Mouse (Mus musculus) mouse trophoblast stem cell (cell line): ENCODE results near the gene Gm5105.

Source experiments
- in situ Hi-C, 2 experiments: fragments of 300-500 bp; cut with MseI, MboI; formaldehyde crosslinking; loops; 2 replicates in 1 of 2; 3 replicates in 1 of 2; pipeline ENCODE4 v1.15.1; 2025

The Gm5105 gene

DNA sequence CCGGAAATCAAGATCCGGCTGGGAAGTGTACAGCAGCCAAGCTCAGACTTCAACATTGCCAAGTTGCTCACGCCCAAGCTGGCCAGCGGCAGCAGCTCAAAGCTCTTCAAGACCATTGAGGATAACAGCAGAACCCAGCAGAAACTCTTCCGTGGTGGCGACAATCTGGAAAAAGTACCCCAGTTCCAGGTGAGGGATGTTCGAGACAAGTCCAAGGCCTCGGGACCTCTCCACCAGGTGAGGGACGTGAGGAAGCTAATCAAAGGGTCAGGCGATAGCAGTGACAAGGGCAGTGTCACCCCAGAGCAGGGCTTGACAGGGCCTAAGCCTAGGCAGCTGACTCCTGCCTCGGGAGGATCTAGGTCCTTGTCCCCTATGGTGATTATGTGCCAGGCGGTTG lies 915 bp upstream of the Gm5105 start:
- in situ Hi-C loops: no loop called here

GRCm38 (mm10) chr3:138066348-138066856 lies 786 bp downstream of the Gm5105 start:
- in situ Hi-C loops: no loop called here

GRCm38 (mm10) chr3:138065930-138066329 lies 1.3 kb downstream of the Gm5105 start:
- in situ Hi-C loops: no loop called here

DNA sequence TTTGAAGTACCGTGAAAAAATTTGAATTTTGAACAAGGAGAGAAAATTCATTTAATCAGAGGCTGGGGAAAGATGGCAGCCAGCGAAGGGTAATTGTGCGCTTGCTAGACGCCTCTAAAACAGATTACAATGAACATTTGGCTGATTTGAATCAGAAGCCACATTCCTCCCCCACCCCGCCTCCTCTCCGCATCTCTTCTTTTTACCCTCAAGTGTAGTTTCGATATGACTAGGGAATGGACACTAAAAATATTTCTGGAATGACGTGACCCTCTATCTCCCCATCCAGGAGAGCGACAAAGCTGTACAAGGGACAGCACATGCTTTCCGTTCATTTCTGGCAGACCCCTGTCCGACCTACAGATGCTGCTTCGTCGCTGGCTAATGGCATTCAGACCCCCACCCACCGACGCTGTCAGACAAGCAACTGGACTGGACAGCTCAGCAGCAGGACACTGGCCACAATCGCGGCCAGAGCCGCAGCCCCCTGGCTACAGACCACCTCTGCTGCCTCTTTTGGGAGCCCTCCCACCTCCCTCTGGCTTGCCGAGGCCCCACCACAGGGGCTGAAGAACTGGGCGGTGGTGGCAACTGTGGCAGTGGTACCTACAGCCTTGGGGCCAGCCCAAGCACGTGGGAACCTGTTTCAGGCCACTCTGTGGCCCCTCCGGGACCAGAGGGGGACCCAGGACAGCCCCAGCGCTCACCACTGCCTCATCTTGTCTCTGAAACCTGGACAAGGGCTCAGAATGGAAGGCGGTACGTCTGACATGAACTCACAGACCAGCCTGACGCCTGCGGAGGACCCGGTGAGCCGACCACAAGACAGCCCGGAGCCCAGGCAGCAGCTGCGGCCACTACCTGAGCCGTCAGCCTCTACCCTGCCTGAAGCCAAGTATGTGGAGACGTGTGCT lies 2.2 kb downstream of the Gm5105 start, which contains the start of gene 1110002E22Rik:
TSS of gene 1110002E22Rik (plus strand) at position 321 of the 914 bp plus-strand sequence.
- in situ Hi-C loops: no loop called here

DNA sequence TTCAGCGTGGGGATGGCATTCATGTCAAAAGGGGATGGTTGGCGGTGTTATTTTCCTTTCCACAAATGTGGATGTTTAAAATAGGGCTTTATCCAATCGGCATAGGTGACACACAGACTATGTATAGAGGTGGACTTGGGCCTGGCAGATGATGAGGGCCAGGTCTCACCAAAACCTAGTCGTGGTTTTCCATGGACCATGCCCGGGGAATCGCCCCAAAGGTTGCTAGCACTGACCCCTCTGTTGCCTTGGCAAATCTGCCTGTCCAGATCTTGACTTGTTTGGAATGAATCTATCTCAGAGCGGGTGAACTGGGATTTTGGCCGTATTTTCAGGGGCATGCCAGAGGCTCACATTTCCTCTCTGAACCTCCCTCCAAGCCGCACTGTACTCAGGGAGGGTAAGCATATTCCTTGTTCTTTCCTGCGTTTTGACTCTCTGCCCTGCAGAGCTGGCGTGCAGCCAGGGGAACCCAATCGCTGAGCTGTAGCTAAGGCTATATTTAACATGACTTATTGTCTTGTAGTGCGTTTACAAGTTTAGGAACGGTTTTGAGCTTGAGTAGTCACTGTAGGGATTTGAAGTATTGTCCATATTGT lies 3.4 kb downstream of the Gm5105 start:
- in situ Hi-C loops: no loop called here

GRCm38 (mm10) chr3:138062673-138063072 lies 4.5 kb downstream of the Gm5105 start:
- in situ Hi-C loops: no loop called here

DNA sequence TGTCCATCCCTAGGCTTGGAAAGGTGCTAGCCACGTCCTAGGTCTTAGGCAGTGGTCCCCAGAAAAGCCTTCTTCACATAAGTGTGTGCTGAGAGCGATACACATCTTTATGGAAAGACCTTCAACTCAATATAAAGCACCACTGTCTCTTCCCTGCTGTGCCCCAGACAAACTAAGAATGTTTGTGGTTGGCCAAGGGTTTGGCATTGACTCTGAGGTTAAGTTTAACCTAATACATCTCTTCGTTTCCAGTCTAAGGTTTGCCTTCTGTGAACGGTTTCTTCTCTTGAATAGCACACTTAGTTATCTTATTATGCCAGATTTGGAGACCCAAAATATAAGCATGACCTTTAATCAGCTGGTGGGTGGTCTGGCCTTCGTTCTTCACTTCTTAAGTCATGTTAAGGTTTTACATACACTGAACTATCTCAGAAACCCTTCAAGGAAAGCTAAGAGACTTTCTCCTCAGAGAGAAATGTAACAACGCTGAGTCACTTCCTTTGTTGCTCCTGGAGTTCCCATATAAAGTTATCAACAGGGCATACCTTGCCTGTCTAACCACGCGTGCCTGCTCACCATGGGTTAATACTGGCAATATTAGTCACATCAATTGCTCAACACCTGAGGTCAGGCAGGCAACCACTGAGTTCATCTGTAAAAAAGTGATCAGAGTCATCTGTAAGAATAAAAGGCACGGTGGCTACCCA lies 5.8 kb downstream of the Gm5105 start:
- in situ Hi-C loops: no loop called here

GRCm38 (mm10) chr3:138060429-138060828 lies 6.8 kb downstream of the Gm5105 start:
- in situ Hi-C loops: no loop called here

GRCm38 (mm10) chr3:138058226-138058625 lies 9.0 kb downstream of the Gm5105 start:
- in situ Hi-C loops: no loop called here

DNA sequence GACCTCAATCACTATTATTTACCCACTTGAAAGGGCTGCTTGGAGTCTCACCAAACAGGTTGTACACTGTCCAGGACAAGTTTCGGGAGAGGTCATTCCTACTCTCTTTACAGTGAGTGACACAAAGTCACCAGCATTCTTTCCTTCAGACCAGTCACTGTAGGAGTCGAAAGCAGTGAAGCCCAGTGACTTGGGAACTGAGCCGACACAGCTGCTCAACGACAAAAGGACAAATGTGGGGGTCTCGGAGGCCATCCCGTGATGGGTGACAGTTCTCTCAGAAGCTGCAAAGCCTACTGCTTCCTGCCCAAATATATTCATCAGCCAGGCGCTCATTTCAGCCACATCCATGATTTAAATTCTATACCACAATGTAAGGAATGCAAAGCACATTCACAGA lies 10.2 kb downstream of the Gm5105 start:
- in situ Hi-C loops: no loop called here

DNA sequence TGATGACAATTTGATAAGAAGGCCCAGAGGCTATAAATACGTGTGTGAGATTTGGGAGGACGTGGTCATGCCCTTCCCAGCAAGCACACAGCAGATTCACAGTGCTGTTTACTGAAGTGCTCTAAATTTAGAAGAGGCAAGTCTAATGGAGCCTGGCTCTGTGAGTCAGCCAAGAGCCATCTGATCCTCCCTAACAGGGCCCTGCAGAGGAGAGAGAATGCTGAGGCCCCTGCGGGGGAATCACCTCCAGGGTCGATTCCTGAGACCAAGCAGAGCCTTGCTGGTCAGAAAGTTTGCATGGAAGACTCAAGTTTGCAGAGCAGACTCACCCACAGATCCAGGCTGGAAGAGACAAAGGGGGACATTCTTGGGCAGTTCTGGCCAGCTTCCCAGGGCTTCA lies 13.2 kb downstream of the Gm5105 start:
- in situ Hi-C loops: no loop called here

DNA sequence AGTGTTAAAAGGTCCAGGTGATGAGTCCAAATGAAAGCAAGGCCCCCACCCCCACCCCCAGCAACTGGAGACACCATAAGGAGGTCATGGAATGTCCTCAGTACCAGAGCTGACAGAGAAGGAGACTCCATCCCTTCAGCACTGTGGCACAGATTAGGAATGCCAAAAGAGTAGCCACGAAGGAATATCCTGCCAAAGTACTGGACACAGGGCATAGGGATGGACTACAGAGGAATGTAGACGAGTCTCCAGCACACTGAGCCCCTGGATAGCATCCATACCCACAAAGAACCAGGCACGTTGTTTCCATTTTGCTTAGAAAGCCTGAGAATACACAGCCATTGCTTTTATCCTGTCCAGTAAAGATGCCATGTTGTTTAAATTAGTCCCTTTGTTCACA lies 15.8 kb downstream of the Gm5105 start:
- in situ Hi-C loops: no loop called here

DNA sequence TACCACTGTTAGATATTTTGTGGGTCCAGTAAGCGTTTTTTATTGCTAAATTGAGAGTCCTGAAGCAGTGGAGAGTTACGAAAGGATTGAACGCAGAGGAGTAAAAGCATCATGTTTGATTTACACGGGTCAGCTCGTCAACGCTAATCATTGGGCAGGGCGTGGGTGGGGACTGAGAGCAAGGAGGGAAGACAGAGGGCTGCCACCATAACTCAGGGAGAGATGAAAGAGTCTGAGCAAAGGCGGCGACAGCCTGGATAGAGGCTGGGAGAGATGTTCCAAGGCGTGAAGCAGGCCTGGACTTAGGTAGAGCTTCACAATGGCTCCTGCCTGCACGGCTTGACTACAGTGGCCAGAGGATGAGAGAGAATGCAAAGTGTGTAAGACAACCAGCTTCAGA lies 16.4 kb downstream of the Gm5105 start:
- in situ Hi-C loops: no loop called here

DNA sequence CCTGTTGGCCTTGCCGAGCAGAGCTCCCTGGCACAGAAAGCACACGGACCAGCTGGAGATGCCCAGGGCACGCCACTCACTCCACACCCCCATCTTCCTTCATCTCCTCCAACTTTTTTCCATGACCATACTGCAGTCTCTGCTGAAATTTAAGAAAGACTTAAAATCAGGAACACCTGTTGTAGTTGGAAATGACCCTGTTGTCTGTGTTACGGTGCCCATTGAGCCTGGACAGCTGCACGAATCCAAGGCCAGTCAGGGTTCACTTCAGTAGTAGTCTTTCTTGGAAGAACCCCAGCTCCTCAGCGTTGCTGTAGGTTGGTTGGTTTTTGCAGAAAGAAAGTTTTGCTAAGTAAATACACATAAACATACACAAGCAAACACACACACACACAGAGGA lies 17.6 kb downstream of the Gm5105 start:
- in situ Hi-C loops: no loop called here

DNA sequence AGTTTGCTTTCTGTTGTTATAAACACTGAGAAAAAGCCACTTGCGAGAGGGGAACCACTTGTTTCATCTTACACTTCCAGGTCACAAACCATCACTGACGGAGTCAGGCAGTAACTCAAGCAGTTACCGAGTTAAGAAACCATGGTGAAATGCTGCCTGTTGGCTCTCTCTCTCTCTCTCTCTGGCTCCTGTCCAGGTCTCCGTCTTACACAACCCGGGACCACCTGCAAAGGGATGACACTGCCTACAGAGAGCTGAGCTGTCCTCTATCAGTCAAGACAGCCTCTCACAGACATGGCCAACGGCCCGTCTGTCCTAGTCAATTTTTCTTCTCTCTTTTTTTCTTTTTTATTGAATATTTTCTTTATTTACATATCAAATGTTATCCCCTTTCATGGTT lies 23.9 kb downstream of the Gm5105 start:
- in situ Hi-C loops: no loop called here

GRCm38 (mm10) chr3:138041591-138042301 lies 25.4 kb downstream of the Gm5105 start:
- in situ Hi-C loops: no loop called here

GRCm38 (mm10) chr3:138040938-138041337 lies 26.2 kb downstream of the Gm5105 start:
- in situ Hi-C loops: no loop called here

- in situ Hi-C loops: no loop called here
Measured at GRCm38 (mm10) chr3:138033986-138034385, 33.2 kb downstream of the Gm5105 start.

GRCm38 (mm10) chr3:138030563-138030962 lies 36.6 kb downstream of the Gm5105 start:
- in situ Hi-C loops: no loop called here

DNA sequence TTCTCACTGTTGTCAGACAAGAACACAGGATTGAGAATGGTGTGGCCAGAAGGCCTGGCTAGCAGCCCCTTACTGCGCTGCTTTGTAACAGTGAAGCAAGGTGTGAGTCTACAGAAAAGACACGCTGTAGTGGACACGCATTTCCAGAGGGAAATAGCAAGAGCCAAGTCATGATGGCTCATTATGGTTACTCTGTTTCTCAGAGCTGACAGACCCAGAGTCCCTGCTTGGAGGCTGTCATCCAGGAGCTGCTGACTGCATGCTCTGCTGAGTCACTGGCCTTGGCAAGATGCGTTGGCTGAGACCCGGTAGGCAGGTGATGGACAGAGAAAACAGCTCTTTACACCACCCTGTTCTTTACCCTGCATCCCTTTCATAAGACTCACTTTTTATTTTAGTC lies 37.8 kb downstream of the Gm5105 start:
- in situ Hi-C loops: no loop called here

- in situ Hi-C loops: no loop called here
Measured at GRCm38 (mm10) chr3:138027575-138028362, 39.4 kb downstream of the Gm5105 start.
